Mouse (Mus musculus): ENCODE measurements around the gene Lrfn2. TPM values are rescaled to one million over a fixed set of nuclear protein-coding genes. Genes with fewer than 3 reads are reported as not detected.
A peak's percentile ranks its signal among the peaks of the same experiment; 100 is the strongest.

Gene Lrfn2
- total RNA-seq, 2 experiments from 2014 or later: 0.38 to 0.47 TPM

DNA sequence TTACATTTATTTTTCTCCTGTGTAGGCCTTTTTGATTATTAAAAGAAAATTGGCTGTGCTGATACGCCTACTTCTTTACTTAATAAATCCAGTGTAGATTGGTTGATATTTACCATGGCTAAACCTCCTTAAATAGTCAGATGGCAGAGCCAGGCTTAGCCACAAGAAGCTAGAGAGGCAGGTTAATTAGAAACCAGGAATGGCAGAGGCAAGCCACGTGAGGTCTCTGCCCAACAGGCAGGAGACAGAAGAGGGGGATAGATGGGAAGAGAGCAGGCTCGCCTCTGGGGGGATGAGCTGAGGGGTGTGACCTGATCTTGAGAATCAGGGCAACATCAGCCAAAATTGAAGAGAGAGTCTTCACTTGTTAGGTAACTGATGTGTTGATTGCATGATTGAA, 30.5 kb downstream of the Lrfn2 start:
- no peak for DNase-seq
- intact Hi-C loops (cut with DNase I): no loop called here

DNA sequence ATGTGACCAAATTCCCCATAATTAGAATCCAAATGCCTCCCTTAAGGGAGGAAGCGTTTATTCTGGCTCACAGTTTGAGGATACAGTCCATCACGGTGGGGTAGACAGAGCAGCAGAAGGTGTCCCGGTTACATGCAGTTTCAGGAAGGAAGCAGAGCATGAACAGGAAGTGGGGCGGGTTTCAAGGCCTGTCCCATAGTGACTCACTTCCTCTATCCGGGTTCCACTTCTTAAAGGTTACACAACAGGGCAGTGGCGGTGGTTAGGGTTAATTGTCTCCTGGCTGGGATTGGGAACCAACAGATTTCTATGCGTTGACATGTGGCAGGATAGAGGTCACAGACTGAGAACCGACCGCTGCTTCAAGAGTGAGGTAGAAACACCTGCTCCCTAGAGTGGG, 31.6 kb downstream of the Lrfn2 start:
- intact Hi-C loops (cut with DNase I): no loop called here
- no peak for DNase-seq

DNA sequence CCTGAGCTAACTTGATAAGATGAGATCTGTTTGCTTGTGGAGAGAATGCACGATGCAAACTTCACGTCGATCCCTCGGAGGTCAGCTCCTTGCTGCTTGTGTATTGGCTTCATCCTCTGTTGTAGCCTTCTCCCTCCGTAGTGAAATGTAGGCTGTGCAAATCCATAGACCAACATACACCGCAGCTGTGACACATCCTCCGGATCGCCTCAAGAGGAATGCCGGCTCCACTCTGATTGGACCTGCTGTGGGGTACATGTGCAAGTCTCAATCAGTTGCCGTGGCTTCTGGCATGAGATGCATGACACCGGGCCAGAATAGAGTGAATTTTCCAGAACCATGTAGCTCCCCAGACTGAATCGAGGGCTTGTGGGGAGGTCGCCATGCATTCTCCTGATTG, 36.1 kb downstream of the Lrfn2 start:
- intact Hi-C loops (cut with DNase I): no loop called here
- no peak for DNase-seq

DNA sequence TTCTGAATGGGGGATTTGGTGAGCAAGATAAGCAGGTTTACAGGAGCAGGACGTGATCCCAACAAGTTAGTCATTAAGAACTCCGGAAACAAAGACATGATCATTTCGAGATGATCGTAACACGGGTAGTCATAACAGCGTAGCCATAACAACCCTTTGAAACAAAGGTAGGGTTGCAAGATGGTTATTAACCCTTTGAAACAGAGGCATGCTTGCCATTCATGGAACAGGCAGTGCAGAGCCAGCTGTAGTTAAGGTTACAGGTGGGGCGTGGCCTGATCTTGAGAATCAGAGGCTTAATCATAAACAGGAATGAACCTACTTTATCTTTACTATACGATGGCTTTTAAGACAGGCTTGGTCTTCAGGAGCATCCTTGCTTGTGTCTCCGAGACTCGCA, 39.1 kb downstream of the Lrfn2 start:
- intact Hi-C loops (cut with DNase I): no loop called here
- no peak for DNase-seq

DNA sequence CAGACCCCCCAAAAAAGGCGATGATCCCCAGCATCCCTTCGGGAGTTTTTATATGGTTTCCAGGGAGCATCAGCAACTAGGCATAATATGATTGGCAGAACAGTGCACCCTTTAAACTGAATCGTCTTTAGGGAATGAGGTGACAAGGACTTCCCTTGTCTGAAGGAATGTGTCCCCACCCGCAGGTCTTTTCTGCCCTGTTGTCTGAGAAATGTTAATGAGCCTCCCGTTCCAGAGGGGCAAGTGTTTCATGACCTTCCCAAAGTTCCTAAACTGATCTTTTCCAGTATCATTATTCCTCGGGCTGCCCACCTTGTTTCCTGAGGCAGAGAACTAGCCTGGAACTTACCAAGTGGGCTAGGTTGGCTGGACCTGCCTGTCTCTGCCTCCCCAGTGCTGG, 40.7 kb downstream of the Lrfn2 start:
- intact Hi-C loops (cut with DNase I): no loop called here
- DNase-seq: no peak

DNA sequence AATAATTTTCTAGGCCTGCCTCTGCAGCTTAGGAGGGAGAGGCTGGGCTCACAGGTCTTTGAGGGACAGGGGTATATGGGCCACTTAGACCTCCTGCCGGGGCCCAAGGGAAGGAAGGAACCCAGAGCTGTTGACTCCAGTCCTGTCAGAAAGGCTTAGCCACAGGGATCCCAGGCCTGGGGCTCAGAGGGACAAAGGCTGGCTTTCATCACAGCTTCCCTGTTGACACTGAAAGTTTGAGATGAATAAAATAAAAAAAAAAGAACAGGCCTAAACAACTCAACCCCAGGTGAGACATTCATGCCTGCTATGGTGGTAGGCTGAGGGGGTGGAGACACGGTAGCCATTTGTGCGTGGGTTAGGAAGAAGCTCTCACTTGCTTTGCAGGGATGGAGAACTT, 41.2 kb downstream of the Lrfn2 start:
- intact Hi-C loops (cut with DNase I): no loop called here
- no peak for DNase-seq

DNA sequence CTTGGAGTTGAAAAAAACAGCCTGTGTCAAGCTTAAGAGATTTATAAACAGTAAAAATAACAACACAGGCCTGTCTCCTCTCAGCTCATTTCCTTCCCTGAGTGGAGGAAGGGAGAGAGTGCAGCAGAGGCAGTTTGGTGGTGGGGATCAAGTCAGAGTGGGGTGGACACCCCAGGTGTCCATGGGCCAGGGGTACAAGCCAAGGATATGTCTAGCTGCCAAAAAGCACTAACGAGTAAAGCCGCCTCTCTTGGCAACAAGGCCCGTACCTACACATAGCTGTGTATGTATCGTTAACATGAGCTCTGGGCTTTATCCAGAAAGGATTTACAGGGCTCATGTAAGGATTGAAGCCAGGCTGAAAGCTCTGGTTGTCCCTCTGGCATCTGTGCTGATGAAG, 42.9 kb downstream of the Lrfn2 start:
- no peak for DNase-seq
- intact Hi-C loops (cut with DNase I): no loop called here

DNA sequence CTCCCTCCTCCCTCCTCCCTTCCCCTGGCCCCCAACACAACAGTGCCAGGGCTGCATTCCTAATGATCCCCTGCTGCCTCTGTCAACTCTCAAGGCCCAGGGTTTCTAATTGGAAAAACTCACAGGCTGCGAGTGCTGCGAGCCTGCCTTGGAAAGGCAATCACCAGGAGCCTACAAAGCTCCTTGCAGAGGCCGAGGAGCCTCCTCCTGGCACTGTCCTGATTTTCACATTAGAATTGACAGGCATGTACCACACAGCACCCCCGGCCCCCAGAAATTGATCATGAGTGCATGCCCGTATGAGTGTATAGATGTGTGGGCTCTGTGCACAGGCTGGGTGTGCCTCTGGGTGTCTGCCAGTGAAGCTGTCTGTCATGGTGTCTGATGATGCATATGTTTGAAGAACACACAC, 44.4 kb downstream of the Lrfn2 start:
- intact Hi-C loops (cut with DNase I): no loop called here
- DNase-seq: no peak

DNA sequence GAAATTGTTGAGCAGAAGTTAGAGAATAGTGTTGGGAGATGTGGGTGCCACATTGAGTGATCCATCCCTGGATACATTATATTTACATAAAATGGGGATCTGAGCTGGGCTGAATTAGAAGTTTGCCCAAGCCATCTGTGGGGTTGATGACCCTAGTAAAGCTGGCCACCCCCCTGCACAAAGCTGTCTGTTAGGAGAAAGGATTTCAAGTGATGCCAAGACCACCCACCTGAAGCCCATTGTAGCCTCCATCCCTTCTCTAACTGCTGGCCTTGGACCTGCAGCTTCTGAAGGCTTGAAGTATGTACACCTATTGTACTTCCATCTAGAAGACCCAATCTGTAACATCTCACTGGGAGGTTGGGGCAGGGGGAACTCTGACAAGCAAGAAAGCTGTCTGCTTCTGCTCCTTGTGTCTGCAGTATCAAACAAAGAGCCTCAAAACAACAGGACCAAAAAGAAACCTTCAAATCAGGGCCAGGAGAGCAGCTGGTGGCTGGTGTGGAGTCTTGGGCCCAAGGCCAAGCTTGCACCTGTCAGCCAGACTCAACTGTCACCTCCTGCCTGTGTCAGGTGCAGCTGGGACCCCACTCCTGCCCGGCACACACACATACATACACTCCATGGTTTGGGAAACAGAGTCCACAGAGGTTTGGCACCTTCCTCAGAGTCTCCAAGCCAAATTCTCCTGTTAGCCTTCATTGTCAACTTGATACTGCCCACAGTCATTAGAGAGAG, 63.2 kb downstream of the Lrfn2 start:
- intact Hi-C loops (cut with DNase I): no loop called here
- no peak for DNase-seq

DNA sequence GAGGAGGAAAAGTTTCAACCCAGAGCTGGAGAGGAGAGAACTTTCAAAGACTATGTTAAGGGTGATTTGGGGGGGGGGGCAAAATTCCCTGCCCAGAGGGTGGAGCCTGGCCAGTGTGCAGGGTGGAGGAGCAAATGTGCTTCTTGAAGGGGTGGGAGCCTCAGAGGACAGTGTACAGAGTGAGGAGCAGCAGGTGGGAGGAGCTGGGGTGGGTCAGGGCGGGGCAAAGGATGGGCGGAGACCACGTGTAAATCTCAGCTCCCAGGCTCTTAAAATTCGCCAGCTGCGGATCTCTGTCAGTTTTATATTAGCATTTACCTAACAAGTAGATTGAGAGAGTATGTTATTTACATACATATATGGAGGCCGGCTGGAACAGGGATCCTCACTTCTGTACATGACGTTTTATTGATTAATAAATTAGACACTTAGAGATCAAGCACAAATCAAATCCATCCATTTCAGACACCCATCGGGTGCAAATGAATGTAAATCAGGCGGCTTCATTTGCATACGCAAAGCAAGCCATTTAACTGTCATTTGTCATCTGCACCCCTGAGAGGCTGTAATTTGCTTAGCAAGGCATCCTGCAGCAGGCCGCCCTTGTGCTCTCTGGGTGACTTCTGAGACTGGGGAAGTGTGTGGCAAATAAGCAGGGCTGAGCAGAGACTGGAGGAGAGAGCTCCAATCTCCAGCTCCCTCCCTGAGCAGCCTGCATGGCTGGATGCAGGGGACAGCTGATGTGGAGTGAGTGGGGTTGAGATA, 67.5 kb downstream of the Lrfn2 start:
- no peak for DNase-seq
- intact Hi-C loops (cut with DNase I): no loop called here

DNA sequence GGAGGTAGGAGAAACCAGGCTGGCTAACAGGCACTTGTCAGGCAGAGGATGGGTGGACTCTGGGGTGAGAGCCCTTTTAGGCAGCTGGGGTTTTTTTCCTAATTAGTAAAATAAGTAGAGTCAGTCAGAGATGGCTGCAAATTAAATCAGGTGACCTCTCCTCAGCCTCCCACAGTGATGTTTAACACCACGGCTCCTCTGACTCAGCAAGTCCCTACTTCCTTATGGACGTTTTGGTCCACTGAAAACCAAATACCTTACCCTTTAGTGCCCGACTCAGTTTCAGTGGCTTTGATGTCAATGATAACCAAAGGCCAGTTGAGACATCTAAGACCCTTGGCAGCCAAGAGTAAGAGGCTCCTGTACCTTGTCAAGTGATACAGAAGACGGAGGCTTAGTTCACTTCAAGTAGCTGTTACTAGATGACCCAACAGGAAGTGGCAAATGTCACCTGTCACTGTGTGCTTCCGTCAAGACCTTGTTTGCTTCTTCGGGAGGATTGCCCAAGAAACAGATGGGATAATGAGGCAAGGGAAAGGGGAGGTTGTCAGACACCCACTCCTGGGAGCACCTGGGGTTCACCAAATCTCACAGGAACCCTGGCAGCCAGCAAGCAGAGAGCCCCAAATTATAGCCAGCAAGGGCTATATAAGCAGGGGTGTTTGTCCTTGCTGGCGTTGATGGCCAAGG, 77.3 kb downstream of the Lrfn2 start:
- intact Hi-C loops (cut with DNase I): no loop called here
- no peak for DNase-seq

DNA sequence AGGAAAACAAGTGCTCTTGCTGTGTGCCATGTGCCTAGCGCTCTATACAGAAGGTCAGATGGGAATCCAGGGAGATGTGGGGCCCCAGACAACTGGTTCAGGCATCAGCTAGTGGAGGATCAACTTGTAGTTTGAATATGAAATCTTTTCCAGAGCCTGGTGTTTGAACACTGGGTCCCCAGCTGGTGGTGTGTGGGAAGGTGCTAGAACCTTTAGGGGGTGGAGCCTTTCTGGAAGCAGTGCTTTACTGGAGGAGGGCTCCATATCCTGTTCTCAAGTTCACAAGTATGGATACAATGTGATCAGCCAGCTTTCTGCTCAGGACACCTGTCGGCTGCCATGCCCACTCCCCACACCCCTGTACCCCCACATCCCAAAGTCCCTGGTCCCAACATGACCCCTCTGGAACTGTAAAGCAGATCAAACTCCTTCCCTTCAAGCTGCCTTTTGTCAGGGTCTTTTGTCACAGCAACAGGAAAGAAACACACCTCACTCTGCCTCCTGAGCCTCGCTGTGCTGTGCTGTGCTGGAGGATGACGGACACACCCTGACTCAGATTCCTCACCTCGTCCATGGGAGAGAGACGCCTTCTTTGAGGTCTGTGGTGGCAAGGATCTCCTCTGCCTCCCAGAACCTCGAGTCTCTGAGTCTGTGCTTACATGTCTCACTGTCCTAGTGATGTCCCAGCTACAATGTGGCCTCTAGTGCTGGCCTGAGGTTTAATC, 81.9 kb downstream of the Lrfn2 start:
- DNase-seq: no peak
- intact Hi-C loops (cut with DNase I): no loop called here

DNA sequence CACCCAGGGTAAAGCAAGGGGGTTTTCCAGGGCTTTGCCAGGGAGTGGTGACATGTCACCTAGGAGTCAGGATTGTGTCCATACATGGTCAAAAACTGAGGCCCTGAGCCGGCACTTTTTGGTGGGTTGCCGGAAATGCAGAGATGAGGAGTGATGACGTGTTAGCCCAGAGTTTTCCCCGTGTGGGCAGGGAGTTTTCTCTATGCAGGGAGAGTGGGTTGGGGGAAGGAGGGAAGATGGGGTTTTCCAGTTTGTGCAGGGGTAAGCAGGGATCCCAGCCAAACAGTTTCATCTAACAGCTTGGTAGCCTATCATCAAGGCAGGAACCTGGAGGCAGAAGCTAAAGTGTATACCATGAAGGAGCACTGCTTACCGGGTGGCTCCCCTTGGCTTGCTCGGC, 83.2 kb downstream of the Lrfn2 start:
- intact Hi-C loops (cut with DNase I): no loop called here
- no peak for DNase-seq

DNA sequence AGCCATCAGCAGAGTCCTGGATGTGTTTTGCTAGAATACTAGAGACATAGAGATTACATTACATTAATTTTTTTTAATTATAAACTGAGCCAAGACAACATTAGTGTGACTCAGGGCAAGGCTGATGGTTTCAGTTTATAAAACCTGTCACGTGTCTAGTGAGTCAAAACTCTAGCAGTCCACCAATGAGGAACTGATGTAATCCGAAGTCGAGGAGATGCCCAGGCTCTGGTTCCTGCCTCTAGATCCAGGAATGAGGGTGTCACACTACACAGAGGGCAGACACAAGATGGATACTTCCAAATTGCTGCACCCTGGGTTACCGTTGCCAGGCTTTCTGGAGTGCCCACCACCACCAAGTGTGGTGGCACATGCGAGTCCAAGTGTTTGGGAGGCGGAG, 84.0 kb downstream of the Lrfn2 start:
- DNase-seq: no peak
- intact Hi-C loops (cut with DNase I): no loop called here

DNA sequence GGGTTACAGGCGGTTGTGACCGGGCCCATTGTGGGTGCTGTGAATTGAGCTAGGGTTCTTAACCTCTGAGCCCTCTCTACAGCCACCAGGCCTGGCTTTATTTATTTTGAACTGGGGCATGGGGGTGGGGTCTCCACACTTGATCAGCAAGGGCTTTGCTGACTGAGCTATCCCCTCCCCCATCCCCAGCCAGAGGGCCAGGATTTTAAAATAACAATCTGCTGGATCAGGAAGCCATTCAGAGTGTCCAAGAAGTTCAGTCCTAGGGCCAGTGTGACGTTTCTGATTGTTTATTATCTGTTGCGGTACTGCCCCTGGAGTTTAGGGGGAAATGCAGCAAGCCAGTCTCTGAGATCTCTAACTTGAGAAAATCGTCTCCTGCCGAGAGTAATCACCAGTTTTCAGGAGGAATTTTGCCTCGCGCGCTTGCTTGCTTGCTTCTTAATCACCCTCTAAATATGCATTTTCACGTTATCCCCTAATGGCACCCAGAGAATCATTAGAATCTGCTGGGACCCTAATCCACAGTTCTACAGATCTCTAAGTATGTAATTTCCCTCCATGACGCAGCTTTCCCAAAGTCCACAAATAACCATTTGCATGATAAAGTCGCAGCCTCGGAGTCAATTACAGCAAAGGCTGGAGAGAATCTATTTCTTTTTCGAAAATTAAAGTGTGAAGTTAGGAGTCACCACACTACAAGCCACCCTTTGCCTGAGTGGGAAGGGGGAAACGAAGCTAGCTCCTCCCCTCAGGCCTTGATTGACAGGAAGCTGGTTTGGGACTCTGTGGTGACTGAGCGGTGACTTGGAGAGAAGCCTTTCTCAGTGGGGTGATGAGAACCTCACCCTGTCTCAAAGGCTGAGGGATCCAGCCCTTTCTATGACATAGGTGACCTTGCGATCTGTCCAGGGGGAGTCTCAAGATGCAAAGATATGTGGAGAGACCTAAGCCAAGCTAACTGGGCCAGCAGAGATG, 85.5 kb downstream of the Lrfn2 start:
- intact Hi-C loops (cut with DNase I): no loop called here
- no peak for DNase-seq

DNA sequence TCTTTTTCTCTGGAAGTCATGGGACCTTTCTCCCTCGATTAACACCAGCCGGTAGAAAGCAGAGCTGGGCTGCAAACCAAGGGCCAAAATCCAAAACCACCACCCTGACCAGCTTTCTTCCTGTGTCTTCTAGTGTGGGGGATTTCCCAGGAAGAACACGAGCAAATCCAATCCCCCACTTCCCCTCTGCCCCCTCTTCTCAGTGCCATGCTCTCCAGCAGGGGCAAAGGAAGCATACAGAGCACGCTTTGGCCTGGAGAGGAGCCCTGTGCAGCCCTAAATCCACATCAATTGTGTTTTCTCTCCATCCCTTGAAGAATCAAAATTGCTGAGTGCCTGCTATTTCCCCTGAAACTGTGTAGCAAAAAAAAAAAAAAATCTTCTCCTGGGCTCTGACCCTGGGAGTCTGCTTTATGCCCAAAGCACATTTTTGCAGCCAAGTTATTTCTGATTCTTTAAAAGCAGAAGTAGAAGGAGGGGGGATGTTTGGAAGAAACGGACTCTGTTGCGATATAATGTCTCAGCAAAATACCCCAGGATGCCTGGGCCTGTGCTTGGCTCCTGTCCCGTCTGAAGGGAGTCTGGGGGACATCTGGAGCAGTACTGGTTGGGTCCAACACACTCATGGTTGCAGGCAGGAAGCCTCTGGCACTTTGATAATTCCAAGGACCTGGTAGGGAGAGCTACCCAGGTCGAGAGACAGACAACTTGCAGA, 86.8 kb downstream of the Lrfn2 start:
- DNase-seq: no peak

DNA sequence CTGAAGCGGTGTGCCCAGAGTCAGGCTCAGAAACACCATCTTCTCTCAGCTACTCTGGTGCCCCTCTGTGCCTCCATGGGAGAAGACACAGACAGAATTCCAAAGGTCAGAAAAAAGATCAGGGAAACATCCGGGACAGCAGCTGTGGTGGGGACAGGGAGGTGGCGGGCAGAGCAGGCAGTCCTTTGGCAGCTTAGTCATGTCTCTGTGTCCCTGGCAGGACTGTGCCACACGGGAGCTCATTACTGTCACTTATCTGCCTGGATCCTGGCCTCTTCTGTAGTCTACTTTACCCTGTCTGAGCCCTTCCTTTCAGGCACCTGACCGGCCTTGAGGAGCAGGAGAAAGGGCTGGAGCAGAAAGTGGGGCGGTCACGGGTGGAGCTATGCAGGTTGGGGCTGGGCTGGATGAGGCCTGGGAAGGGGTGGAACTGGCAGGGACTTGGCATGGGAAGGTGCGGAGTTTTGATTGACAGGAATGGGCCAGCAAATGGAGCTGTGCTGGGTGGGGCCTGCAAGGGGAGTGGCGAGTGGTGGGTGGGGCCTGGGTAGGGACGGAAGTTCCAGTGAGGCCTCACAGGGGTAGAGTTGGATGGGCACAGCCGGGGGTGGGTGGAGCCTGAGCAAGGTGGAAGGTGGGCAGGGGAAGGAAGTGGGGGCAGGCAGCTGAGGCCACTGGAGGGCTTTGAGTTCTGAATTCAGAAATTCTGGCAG, 97.5 kb downstream of the Lrfn2 start:
- intact Hi-C loops (cut with DNase I): loop anchor here (5.0 kb wide), 1 partner anchor 97 kb away; the partner anchor contains the start of gene Lrfn2
- peak; percentile 24 to 35 for DNase-seq

More for the DNA sequence above, 86.8 kb downstream of the Lrfn2 start:
- intact Hi-C loops (cut with DNase I): no loop called here

DNA sequence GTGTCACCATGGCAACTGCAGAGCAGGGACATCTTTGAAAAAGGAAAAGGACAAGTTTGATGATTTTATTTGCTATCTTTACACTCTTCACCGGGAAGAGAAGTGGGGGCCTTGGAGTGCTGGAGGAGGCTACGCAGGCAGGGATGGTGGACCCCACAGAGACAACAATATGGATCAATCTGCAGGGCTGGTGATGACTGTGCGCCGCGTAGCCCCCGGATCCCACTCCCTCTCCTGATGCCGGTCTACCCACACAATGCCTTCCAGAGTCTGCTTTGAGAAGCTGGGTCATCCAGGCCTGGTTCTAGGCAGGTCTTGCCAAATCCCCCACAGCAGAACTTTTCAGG, 98.1 kb downstream of the Lrfn2 start:
- no peak for DNase-seq
- intact Hi-C loops (cut with DNase I): loop anchor here (5.0 kb wide), 1 partner anchor 98 kb away; the partner anchor contains the start of gene Lrfn2
